Mouse (Mus musculus) liver, postnatal 0 days (tissue): ENCODE results near the gene Hist1h1a.

ENCODE experiments used
- CTCF ChIP-seq: sonication (generic); IDR thresholded peaks from 2 replicates; pipeline ENCODE4 v1.5.1; 2016; ENCODE audit warnings: antibody characterized with exemption, low read depth
- EP300 ChIP-seq: IDR thresholded peaks from 2 replicates; pipeline ENCODE4 v1.6.1; 2016; ENCODE audit warnings: antibody characterized with exemption, low read depth, mild to moderate bottlenecking

DNA sequence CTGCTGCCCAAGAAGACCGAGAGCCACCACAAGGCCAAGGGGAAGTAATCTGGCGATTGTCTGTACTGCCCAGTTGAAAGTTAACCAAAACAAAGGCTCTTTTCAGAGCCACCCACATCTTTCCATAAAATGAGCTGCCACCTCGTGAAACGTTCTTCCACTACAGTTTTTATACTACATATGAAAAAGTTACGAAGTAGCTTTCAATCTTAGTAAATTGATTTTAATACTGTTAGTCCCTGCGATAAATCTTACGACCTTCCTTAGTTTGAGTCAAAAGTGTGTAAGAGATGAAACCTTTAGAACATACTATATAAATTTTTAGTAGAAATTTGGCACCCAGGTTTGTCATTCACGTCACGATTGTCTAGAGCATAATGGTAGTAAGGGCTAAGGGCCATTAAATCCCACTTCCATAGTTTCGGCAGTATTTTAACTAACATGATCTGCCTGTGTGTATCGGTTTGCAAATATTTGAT, 11.9 kb upstream of the Hist1h1a start:
- TF ChIP-seq CTCF = no peak; the same call in 1 of the 2 replicates
- TF ChIP-seq EP300 = no peak
